Mouse (Mus musculus): ENCODE results near the gene Stxbp6. TPM values are rescaled to one million over a fixed set of nuclear protein-coding genes. Genes with fewer than 3 reads are reported as not detected.
"Not testable (repeated sequence)": the region's sequence is repeated elsewhere in the genome, so short reads cannot be mapped to it uniquely, and the experiment has no call there.

The Stxbp6 gene
- 20.3 and 21.7 TPM in 2 replicates for polyA plus RNA-seq (2015; fragmentation: Nextera tagmentation; extraction: Ambion mirVana)

DNA sequence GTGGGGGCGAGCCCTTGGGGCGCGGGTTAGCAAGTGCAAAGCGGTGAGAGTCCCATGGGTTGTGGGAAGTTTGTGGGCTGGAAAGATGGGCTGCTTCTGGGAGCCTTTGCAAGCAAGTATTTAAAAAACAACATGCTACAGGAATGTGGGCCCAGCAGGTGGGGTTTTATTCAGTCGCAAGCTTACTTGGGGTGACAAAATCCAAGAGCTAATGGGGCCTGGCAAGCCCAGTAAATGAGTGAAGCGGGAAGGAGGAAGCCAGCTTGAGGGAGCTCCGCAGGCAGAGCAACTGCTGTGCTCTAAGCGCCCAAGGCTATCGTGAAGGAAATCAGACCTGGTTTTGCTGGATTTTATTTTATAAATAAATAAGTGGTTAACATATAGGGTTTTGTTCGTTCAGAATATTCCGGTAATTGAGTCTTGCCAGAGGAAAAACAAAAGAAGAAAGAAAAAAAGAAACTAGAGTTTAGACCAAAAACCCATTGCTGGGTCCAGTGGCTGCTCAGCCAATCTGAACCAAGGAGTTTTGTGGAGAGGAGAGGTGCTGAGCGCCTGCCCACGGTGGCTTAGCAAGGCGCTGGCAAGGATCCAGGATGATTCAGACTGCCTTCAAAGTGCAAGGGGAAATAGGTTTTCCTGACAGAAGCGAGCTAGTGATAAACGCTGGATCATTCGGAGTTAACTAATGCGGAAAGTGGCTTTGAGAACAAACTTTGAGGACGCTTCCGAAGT lies at the start of gene Stxbp6:
Stxbp6 (minus strand) TSS at position 99 of the 732 bp plus-strand sequence.
- Histone ChIP-seq H3K9me3 (replicated peaks; ENCODE audit: low read length) (no peaks in the 10 kb centered on the region), H3K4me3 (replicated peaks; ENCODE audit: low read depth, low read length) (peak within 1 kb of the TSS; percentile 78), H3K9ac (ENCODE audit: low read depth, low read length) (peak within 1 kb of the TSS; percentile 85), H3K27ac (peak within 1 kb of the TSS; percentile 94), H3K36me3 (ENCODE audit: insufficient read depth, low read length) (no peaks in the 10 kb centered on the region), H3K4me1 (replicated peaks; ENCODE audit: insufficient read depth, low read length) (peaks cover 6% of the 10 kb centered on the region; the same call in 1 of the 2 replicates), H3K27me3 (ENCODE audit: insufficient read depth, low read length) (no peaks in the 10 kb centered on the region), H3K4me2 (ENCODE audit: low read length) (peak within 1 kb of the TSS; percentile 98)
- no peak for TF ChIP-seq CTCF (IDR thresholded peaks at IDR 0.05; ENCODE audit: low read depth)
- under 1% methylated on average over 20 of the region's 20 CpGs for WGBS
- peak; percentile 89 for DNase-seq (ENCODE audit: low spot score)
- peak; percentile 50 for ATAC-seq (replicated peaks; ENCODE audit: low FRiP score, low read depth)

DNA sequence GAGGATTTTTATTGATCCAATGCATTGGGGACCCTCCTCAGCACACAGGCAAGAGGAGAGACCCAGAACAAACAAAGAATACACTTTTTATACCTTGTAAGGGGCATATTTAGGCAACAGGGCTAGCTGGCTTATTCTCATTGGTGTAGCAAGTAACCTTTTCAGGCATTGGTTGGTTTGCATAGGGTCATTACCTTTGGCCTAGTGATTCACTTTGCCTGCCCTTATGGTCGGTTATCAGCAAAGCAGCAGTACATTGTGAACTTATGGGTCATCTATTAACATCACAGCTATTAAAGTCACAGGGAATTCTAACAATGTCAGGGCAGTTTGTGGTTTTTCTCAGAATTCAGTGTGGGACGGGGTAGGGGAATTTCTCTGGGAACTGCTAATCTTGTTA lies 28.4 kb upstream of the Stxbp6 start:
- not testable (repeated sequence) for H3K36me3 ChIP-seq (ENCODE audit: insufficient read depth, low read length)

DNA sequence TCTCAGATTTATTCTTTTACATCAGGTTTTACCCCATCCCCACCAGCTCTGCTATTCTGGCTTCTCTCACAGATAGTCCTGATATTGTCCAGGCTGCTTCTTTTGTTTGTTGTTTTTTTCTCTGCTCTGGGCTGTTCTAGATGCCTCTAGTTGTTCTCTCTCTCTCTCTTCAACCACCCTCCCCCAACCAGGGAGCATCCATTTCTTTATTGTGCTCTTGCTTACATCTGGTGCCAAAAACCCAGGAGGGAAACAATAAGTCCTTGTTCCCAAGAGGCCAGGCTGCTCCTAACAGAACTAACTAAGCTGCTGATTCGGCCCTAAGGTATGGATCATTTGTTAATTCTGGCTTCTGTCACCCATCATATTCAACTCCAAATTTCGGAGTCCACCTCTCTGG lies 19.2 kb upstream of the Stxbp6 start:
- no peaks in the 10 kb centered on the region for H3K36me3 ChIP-seq (ENCODE audit: insufficient read depth, low read length)
- H3K9ac ChIP-seq (ENCODE audit: low read depth, low read length), result no peak overlapping the region
- no peaks in the 10 kb centered on the region for H3K4me1 ChIP-seq (replicated peaks; ENCODE audit: insufficient read depth, low read length)
- ATAC-seq (replicated peaks; ENCODE audit: low FRiP score, low read depth) (no peak), DNase-seq (ENCODE audit: low spot score) (no peak)
- no peak overlapping the region for H3K4me3 ChIP-seq (replicated peaks; ENCODE audit: low read depth, low read length)
- H3K9me3 ChIP-seq (replicated peaks; ENCODE audit: low read length), result no peaks in the 10 kb centered on the region
- H3K27me3 ChIP-seq (ENCODE audit: insufficient read depth, low read length), result no peaks in the 10 kb centered on the region
- no peak overlapping the region for H3K4me2 ChIP-seq (ENCODE audit: low read length)
- no peak overlapping the region for H3K27ac ChIP-seq
- no peak for TF ChIP-seq CTCF (IDR thresholded peaks at IDR 0.05; ENCODE audit: low read depth)
- WGBS, result 73% methylated on average over 2 of the region's 2 CpGs

More for the DNA sequence above, 28.4 kb upstream of the Stxbp6 start:
- H3K4me2 ChIP-seq (ENCODE audit: low read length); H3K27ac ChIP-seq; H3K9me3 ChIP-seq (replicated peaks; ENCODE audit: low read length); H3K4me1 ChIP-seq (replicated peaks; ENCODE audit: insufficient read depth, low read length); H3K9ac ChIP-seq (ENCODE audit: low read depth, low read length); H3K4me3 ChIP-seq (replicated peaks; ENCODE audit: low read depth, low read length); H3K27me3 ChIP-seq (ENCODE audit: insufficient read depth, low read length); DNase-seq (ENCODE audit: low spot score); ATAC-seq (replicated peaks; ENCODE audit: low FRiP score, low read depth): not testable (repeated sequence)
- 53% methylated on average over 2 of the region's 2 CpGs for WGBS

GRCm38 (mm10) chr12:45092444-45092843 lies 17.9 kb upstream of the Stxbp6 start:
- Histone ChIP-seq H3K36me3 (ENCODE audit: insufficient read depth, low read length) (no peaks in the 10 kb centered on the region), H3K9ac (ENCODE audit: low read depth, low read length) (no peak overlapping the region), H3K27me3 (ENCODE audit: insufficient read depth, low read length) (no peaks in the 10 kb centered on the region), H3K4me2 (ENCODE audit: low read length) (no peak overlapping the region), H3K9me3 (replicated peaks; ENCODE audit: low read length) (no peaks in the 10 kb centered on the region), H3K27ac (no peak overlapping the region), H3K4me3 (replicated peaks; ENCODE audit: low read depth, low read length) (no peak overlapping the region), H3K4me1 (replicated peaks; ENCODE audit: insufficient read depth, low read length) (no peaks in the 10 kb centered on the region)
- WGBS, result 48% methylated on average over 3 of the region's 3 CpGs
- TF ChIP-seq CTCF (IDR thresholded peaks at IDR 0.05; ENCODE audit: low read depth), result no peak
- ATAC-seq (replicated peaks; ENCODE audit: low FRiP score, low read depth) (no peak), DNase-seq (ENCODE audit: low spot score) (no peak)

DNA sequence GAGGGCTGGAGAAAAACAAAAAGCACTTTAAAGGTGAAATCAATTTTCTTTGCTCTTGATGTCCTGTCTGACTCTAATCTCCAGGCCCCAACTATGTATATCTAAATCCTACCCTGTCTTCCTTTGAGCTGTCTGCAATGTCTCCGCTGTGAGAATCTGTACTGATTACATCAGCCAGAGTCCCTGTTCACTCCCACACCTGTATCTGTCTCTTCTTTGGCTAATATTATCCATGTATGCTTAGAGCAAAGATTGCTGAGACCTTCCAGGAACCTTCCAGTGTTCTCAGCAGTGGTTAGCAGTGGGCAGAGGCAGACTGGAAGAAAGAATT lies 8.6 kb upstream of the Stxbp6 start:
- no peaks in the 10 kb centered on the region for H3K27me3 ChIP-seq (ENCODE audit: insufficient read depth, low read length)
- no peaks in the 10 kb centered on the region for H3K4me1 ChIP-seq (replicated peaks; ENCODE audit: insufficient read depth, low read length)
- no peak overlapping the region for H3K4me2 ChIP-seq (ENCODE audit: low read length)
- no peak overlapping the region for H3K4me3 ChIP-seq (replicated peaks; ENCODE audit: low read depth, low read length)
- peak overlapping the region; percentile 58 for H3K27ac ChIP-seq
- no peak; the same call in 1 of the 2 replicates for ATAC-seq (replicated peaks; ENCODE audit: low FRiP score, low read depth)
- 30% methylated on average over 1 of the region's 1 CpGs for WGBS
- no peaks in the 10 kb centered on the region for H3K9me3 ChIP-seq (replicated peaks; ENCODE audit: low read length)
- H3K36me3 ChIP-seq (ENCODE audit: insufficient read depth, low read length), result no peaks in the 10 kb centered on the region
- no peak for DNase-seq (ENCODE audit: low spot score)
- TF ChIP-seq CTCF (IDR thresholded peaks at IDR 0.05; ENCODE audit: low read depth), result no peak
- no peak overlapping the region for H3K9ac ChIP-seq (ENCODE audit: low read depth, low read length)

DNA sequence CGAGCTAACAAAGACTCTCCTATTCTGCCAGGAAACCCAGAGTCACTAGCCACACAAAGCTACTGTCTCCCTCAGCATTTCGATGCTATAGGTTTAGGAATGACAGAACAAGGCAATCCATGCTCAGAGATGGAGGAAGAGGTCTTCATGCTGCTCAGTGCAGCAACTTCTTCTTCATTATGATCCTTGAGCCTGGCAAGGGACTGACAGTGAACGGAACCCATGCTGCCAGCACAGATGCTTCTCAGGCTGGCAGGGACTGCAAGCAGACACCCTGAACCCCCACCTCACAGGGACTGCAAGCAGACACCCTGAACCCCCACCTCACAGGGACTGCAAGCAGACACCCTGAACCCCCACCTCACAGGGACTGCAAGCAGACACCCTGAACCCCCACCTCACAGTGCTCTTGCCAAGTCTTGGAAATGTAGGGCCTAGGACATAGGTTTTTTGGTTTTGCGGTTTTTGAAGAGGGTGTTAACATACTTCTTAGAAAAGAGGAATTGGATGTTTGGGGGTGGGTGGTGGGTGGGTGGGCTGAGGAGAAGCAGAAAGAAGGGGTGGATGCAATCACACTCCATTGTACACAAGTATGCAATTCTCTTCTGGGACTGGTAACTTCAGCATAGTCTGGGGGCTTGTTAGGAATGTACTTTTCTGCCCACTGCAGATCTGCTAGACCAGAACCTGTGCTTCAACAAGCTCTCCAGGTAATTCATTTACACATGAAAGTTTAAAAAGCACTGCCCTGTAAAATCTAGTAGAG lies 8.1 kb upstream of the Stxbp6 start:
- Histone ChIP-seq H3K27me3 (ENCODE audit: insufficient read depth, low read length) (no peaks in the 10 kb centered on the region), H3K36me3 (ENCODE audit: insufficient read depth, low read length) (no peaks in the 10 kb centered on the region), H3K9ac (ENCODE audit: low read depth, low read length) (no peak overlapping the region), H3K27ac (peak overlapping the region; percentile 58), H3K9me3 (replicated peaks; ENCODE audit: low read length) (no peaks in the 10 kb centered on the region), H3K4me1 (replicated peaks; ENCODE audit: insufficient read depth, low read length) (no peaks in the 10 kb centered on the region), H3K4me3 (replicated peaks; ENCODE audit: low read depth, low read length) (no peak overlapping the region), H3K4me2 (ENCODE audit: low read length) (no peak overlapping the region)
- WGBS, result 72% methylated on average over 4 of the region's 4 CpGs
- TF ChIP-seq CTCF (IDR thresholded peaks at IDR 0.05; ENCODE audit: low read depth), result no peak
- peak; percentile 25 for DNase-seq (ENCODE audit: low spot score)
- peak; percentile 63; the same call in 1 of the 2 replicates for ATAC-seq (replicated peaks; ENCODE audit: low FRiP score, low read depth)

All from kidney, postnatal 0 days (tissue).